ENCODE assay signal across 8 mouse cellular contexts in genomic region chr13:38852868-38853267, GRCm38 (mm10).
"Had no signal": no experiment of that assay in that cellular context is flagged by ENCODE, and none has a peak within 500 bp of the region (broad histone marks: within the 10 kb centered on the region; RNA-seq: fewer than 3 reads in every experiment).

No protein-coding gene starts in this region.

- DNase-seq: kidney, adult 8-10 months; kidney, postnatal 25 days; layer of hippocampus, postnatal 36 days; lung, adult 18-20 months; spleen, adult 18-20 months; thymus, adult 2 months; thymus, postnatal 25 days had no signal

- ATAC-seq: intestine, embryonic 16.5 days had no signal
